Mouse (Mus musculus) brown adipose tissue, adult 24 weeks (tissue): ENCODE measurements around the gene Cdk2ap2. TPM values are rescaled to one million over a fixed set of nuclear protein-coding genes. Genes with fewer than 3 reads are reported as not detected.
"Not testable (repeated sequence)": the region's sequence is repeated elsewhere in the genome, so short reads cannot be mapped to it uniquely, and the experiment has no call there.

Source experiments
- H3K27ac ChIP-seq: fragments of 200-500 bp; replicated peaks from 2 replicates; pipeline ENCODE4 v1.5.1; 2012; ENCODE audit warnings: low read depth, mild to moderate bottlenecking, low read length
- H3K4me1 ChIP-seq: fragments of 200-500 bp; 2 replicates; pipeline ENCODE4 v1.6.1; 2012; ENCODE audit warnings: low read length, mixed read lengths; ENCODE audit not compliant: control insufficient read depth, insufficient read depth, insufficient read length
- H3K4me3 ChIP-seq: fragments of 200-500 bp; 2 replicates; pipeline ENCODE4 v1.5.1; 2012; ENCODE audit warnings: low read depth, mild to moderate bottlenecking, low read length, moderate library complexity; ENCODE audit not compliant: insufficient read depth
- polyA plus RNA-seq: library from polyadenylated mRNA; stranded (reverse); fragments of >200 nt; gene quantifications from 2 replicates; pipeline ENCODE4 v1.2.4, GENCODE M21; 2012; ENCODE audit not compliant: missing spikeins, insufficient read depth, insufficient read length

The Cdk2ap2 gene
- polyA plus RNA-seq, 1 experiment = 101 TPM

- Histone ChIP-seq H3K4me3 (peak within 1 kb of the TSS; percentile 92), H3K27ac (peak within 1 kb of the TSS; percentile 63), H3K4me1 (peaks cover 8% of the 10 kb centered on the region)
Observed at GRCm38 (mm10) chr19:4125741-4126696, 29.0 kb downstream of the Cdk2ap2 start, which contains the start of gene Aip. Aip (minus strand) TSS chr19:4125858.

GRCm38 (mm10) chr19:4126759-4127495, 29.9 kb downstream of the Cdk2ap2 start:
- Histone ChIP-seq H3K4me1 (peaks cover 8% of the 10 kb centered on the region), H3K27ac (no peak overlapping the region), H3K4me3 (peak overlapping the region; percentile 92)

GRCm38 (mm10) chr19:4129462-4129861, 32.5 kb downstream of the Cdk2ap2 start:
- no peak overlapping the region for H3K4me3 ChIP-seq
- no peak overlapping the region for H3K27ac ChIP-seq
- peaks cover 8% of the 10 kb centered on the region for H3K4me1 ChIP-seq

GRCm38 (mm10) chr19:4130106-4130505, 33.1 kb downstream of the Cdk2ap2 start:
- H3K27ac ChIP-seq = no peak overlapping the region

GRCm38 (mm10) chr19:4131075-4131474, 34.1 kb downstream of the Cdk2ap2 start:
- no peak overlapping the region for H3K27ac ChIP-seq
- H3K4me3 ChIP-seq = no peak overlapping the region
- peaks cover 15% of the 10 kb centered on the region for H3K4me1 ChIP-seq

More at GRCm38 (mm10) chr19:4130106-4130505, 33.1 kb downstream of the Cdk2ap2 start:
- Histone ChIP-seq H3K4me1 (peaks cover 13% of the 10 kb centered on the region), H3K4me3 (no peak overlapping the region)

- peaks cover 15% of the 10 kb centered on the region for H3K4me1 ChIP-seq
- H3K4me3 ChIP-seq = no peak overlapping the region
- H3K27ac ChIP-seq = no peak overlapping the region
Observed at GRCm38 (mm10) chr19:4131768-4132167, 34.8 kb downstream of the Cdk2ap2 start.

GRCm38 (mm10) chr19:4134354-4134753, 37.4 kb downstream of the Cdk2ap2 start:
- Histone ChIP-seq H3K4me1 (peaks cover 7% of the 10 kb centered on the region), H3K27ac (no peak overlapping the region), H3K4me3 (no peak overlapping the region)

GRCm38 (mm10) chr19:4135229-4135962, 38.4 kb downstream of the Cdk2ap2 start:
- H3K27ac ChIP-seq = peak overlapping the region; percentile 76
- not testable (repeated sequence) for H3K4me1 ChIP-seq, H3K4me3 ChIP-seq

- not testable (repeated sequence) for H3K4me1 ChIP-seq, H3K4me3 ChIP-seq, H3K27ac ChIP-seq
Observed at GRCm38 (mm10) chr19:4135963-4136345, 39.0 kb downstream of the Cdk2ap2 start.

GRCm38 (mm10) chr19:4136463-4136862, 39.5 kb downstream of the Cdk2ap2 start:
- Histone ChIP-seq H3K4me1 (peaks cover 7% of the 10 kb centered on the region), H3K27ac (no peak overlapping the region), H3K4me3 (no peak overlapping the region)

GRCm38 (mm10) chr19:4137913-4138312, 40.9 kb downstream of the Cdk2ap2 start:
- Histone ChIP-seq H3K27ac (no peak overlapping the region), H3K4me1 (peaks cover 14% of the 10 kb centered on the region), H3K4me3 (no peak overlapping the region)

GRCm38 (mm10) chr19:4139446-4139845, 42.5 kb downstream of the Cdk2ap2 start, which contains the start of gene Gpr152:
Gpr152 (plus strand) TSS chr19:4139787.
- Histone ChIP-seq H3K4me3 (no peak within 1 kb of the TSS), H3K27ac (no peak within 1 kb of the TSS), H3K4me1 (peaks cover 25% of the 10 kb centered on the region)

- Histone ChIP-seq H3K4me3 (no peak overlapping the region), H3K27ac (no peak overlapping the region), H3K4me1 (peaks cover 26% of the 10 kb centered on the region)
Observed at GRCm38 (mm10) chr19:4140147-4140546, 43.2 kb downstream of the Cdk2ap2 start.

- no peak overlapping the region for H3K4me3 ChIP-seq
- peaks cover 38% of the 10 kb centered on the region for H3K4me1 ChIP-seq
- H3K27ac ChIP-seq = no peak overlapping the region
Observed at GRCm38 (mm10) chr19:4142416-4143173, 45.6 kb downstream of the Cdk2ap2 start.
